Mouse (Mus musculus) myocyte (in vitro differentiated cells): ENCODE results near the gene Mrps23. TPM values are rescaled to one million over a fixed set of nuclear protein-coding genes. Genes with fewer than 3 reads are reported as not detected.

ENCODE experiments used
- H3K27me3 ChIP-seq: one replicate; pipeline ENCODE4 v1.6.1; 2011; ENCODE audit not compliant: control insufficient read depth, insufficient read depth, insufficient read length
- H3K36me3 ChIP-seq: one replicate; pipeline ENCODE4 v1.6.1; 2011; ENCODE audit not compliant: control insufficient read depth, insufficient read depth
- H3K4me2 ChIP-seq: one replicate; pipeline ENCODE4 v1.6.1; 2011; ENCODE audit warnings: low read depth, control low read depth
- H3K4me3 ChIP-seq: one replicate; pipeline ENCODE4 v1.5.1; 2011; ENCODE audit warnings: mild to moderate bottlenecking, control low read depth, moderate library complexity
- H3K79me2 ChIP-seq: one replicate; pipeline ENCODE4 v1.6.1; 2011; ENCODE audit not compliant: control insufficient read depth, insufficient read depth
- H3ac ChIP-seq: one replicate; pipeline ENCODE4 v1.6.1; 2011; ENCODE audit not compliant: control insufficient read depth, insufficient read length
- CEBPB ChIP-seq: IDR thresholded peaks from 2 replicates; pipeline ENCODE4 v1.6.1; 2011; ENCODE audit warnings: mild to moderate bottlenecking, moderate library complexity; ENCODE audit not compliant: poor library complexity, insufficient read depth, severe bottlenecking
- E2F4 ChIP-seq: IDR thresholded peaks from one replicate; pipeline ENCODE4 v1.6.1; 2011; ENCODE audit warnings: mild to moderate bottlenecking, control low read depth, moderate library complexity; ENCODE audit not compliant: insufficient read depth
- MAX ChIP-seq: IDR thresholded peaks from one replicate; pipeline ENCODE4 v1.6.1; 2011; ENCODE audit warnings: low read depth, mild to moderate bottlenecking, control low read depth
- MYOD1 ChIP-seq, 3 experiments: IDR thresholded peaks; one replicate each; pipeline ENCODE4 v1.6.1; 2011; ENCODE audit warnings: control low read depth in 2 of 3, low read depth in 2 of 3, mild to moderate bottlenecking in 2 of 3, moderate library complexity in 1 of 3; ENCODE audit not compliant: insufficient read length in 2 of 3, control insufficient read depth in 1 of 3
- MYOG ChIP-seq, 3 experiments: IDR thresholded peaks; one replicate each; pipeline ENCODE4 v1.6.1; 2011; ENCODE audit warnings: control low read depth in 2 of 3, low read depth in 2 of 3, mild to moderate bottlenecking in 2 of 3; ENCODE audit not compliant: insufficient read length in 2 of 3, control insufficient read depth in 1 of 3, insufficient read depth in 1 of 3
- POLR2A ChIP-seq: IDR thresholded peaks from one replicate; pipeline ENCODE4 v1.6.1; 2011; ENCODE audit warnings: low read depth, mild to moderate bottlenecking, control low read depth, moderate library complexity; ENCODE audit not compliant: insufficient read length
- POLR2AphosphoS2 ChIP-seq: IDR thresholded peaks from one replicate; pipeline ENCODE4 v1.6.1; 2011; ENCODE audit warnings: low read depth, control low read depth; ENCODE audit not compliant: insufficient read length
- REST ChIP-seq: IDR thresholded peaks from one replicate; pipeline ENCODE4 v1.6.1; 2011; ENCODE audit warnings: mild to moderate bottlenecking, control low read depth, moderate library complexity; ENCODE audit not compliant: insufficient read depth, insufficient read length
- SRF ChIP-seq: IDR thresholded peaks from one replicate; pipeline ENCODE4 v1.6.1; 2011; ENCODE audit warnings: low read depth; ENCODE audit not compliant: control insufficient read depth, insufficient read length
- TCF12 ChIP-seq: IDR thresholded peaks from one replicate; pipeline ENCODE4 v1.6.1; 2011; ENCODE audit warnings: mild to moderate bottlenecking, control low read depth; ENCODE audit not compliant: poor library complexity, insufficient read depth, severe bottlenecking
- TCF3 ChIP-seq: IDR thresholded peaks from one replicate; pipeline ENCODE4 v1.6.1; 2011; ENCODE audit warnings: low read depth, control low read depth; ENCODE audit not compliant: insufficient read length
- USF1 ChIP-seq: IDR thresholded peaks from one replicate; pipeline ENCODE4 v1.6.1; 2011; ENCODE audit warnings: low read depth, mild to moderate bottlenecking, control low read depth, moderate library complexity
- polyA plus RNA-seq: library from polyadenylated mRNA; unstranded; fragments of >200 nt; fragmentation: generic; extraction: Trizol; gene quantifications from one replicate; pipeline ENCODE4 v1.2.1, GENCODE M21; 2012; ENCODE audit warnings: missing spikeins

The Mrps23 gene
- polyA plus RNA-seq, 1 experiment = 319 TPM

DNA sequence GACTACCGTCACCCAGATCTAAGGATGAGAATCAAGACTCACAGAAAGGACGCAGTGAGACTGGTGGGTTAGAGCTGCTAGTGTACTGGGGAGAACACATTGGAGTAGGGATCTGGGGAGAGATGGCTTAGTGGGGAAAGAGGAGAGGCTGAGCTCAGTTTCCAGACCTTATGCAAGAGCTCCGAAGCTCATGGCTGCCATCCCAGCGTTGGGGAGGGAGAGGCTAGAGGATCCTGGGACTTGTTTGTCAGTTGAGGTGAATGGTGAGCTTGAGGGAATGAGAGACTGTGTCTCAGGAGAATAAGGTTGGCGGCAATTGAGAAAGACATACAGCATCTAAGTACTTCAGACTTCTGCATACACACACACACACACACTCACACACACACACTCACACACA is 44.4 kb downstream of the Mrps23 start:
- Histone ChIP-seq H3K79me2 (no peaks in the 10 kb centered on the region), H3K4me2 (no peak overlapping the region), H3K27me3 (no peaks in the 10 kb centered on the region), H3K36me3 (no peaks in the 10 kb centered on the region), H3K4me3 (no peak overlapping the region), H3ac (no peak overlapping the region)
- TF ChIP-seq TCF3 (no peak), TCF12 (no peak), SRF (no peak), CEBPB (no peak)

DNA sequence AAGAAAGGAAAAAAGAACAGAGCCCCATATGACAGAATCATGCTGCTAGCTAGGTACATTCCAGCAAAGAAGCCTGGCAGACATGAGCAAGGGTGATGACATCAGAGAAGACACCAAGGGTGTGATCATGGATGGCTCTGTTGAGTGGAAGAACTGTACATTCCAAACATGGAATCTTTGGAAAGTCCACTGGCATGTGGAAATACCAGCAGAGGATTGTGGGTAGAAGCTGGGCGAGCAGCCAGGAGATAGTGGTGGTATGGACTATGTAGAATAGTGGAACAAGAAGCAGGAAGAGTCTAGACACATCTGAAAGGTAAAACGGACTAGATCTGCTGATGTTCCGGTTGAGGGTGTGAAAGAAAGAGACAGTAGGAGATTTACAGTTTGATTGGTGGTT is 46.4 kb downstream of the Mrps23 start:
- Histone ChIP-seq H3ac (no peak overlapping the region), H3K79me2 (no peaks in the 10 kb centered on the region), H3K4me2 (no peak overlapping the region), H3K4me3 (no peak overlapping the region), H3K36me3 (no peaks in the 10 kb centered on the region), H3K27me3 (no peaks in the 10 kb centered on the region)
- TF ChIP-seq POLR2AphosphoS2 = no peak
- TF ChIP-seq POLR2A = no peak
- no peak for TF ChIP-seq MYOG (IDR thresholded peaks at IDR 0.05; ENCODE audit: control insufficient read depth in 1 of 3, insufficient read depth in 1 of 3, insufficient read length in 2 of 3, low read depth in 2 of 3)
- no peak for TF ChIP-seq TCF12
- TF ChIP-seq SRF = no peak
- no peak for TF ChIP-seq TCF3
- TF ChIP-seq MAX = no peak
- TF ChIP-seq E2F4 = no peak
- no peak for TF ChIP-seq MYOD1 (IDR thresholded peaks at IDR 0.05; ENCODE audit: control insufficient read depth in 1 of 3, insufficient read length in 2 of 3, low read depth in 2 of 3)
- TF ChIP-seq REST = no peak
- TF ChIP-seq USF1 = no peak
- TF ChIP-seq CEBPB = no peak

DNA sequence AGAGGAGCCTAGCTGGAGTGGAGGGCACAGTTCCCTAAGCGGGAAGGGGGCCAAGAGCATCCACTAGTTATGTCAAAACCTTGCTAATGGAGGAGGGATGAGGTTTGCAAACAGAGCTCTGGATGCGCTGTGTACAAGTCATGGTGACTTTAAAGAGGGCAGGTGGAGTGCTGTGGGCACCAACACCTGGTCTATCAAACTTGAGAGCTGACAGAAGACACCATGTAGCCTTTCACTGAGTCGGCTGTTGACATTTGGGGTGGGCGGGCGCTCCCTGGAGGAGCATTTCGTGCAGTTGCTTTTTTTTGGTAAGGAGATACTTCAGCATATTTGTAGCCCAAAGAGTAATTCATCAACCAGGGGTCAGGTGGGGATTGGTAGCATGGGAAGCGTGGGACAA is 47.1 kb downstream of the Mrps23 start:
- Histone ChIP-seq H3K4me3 (no peak overlapping the region), H3K4me2 (no peak overlapping the region), H3K27me3 (no peaks in the 10 kb centered on the region), H3K36me3 (no peaks in the 10 kb centered on the region), H3K79me2 (no peaks in the 10 kb centered on the region), H3ac (no peak overlapping the region)
- peak in 2 of 3 experiments; percentile 7 to 57 for TF ChIP-seq MYOD1 (IDR thresholded peaks at IDR 0.05; ENCODE audit: control insufficient read depth in 1 of 3, insufficient read length in 2 of 3, low read depth in 2 of 3)
- TF ChIP-seq MYOG (IDR thresholded peaks at IDR 0.05; ENCODE audit: control insufficient read depth in 1 of 3, insufficient read depth in 1 of 3, insufficient read length in 2 of 3, low read depth in 2 of 3) = peak in 1 of 3 experiments; percentile 69
- TF ChIP-seq USF1 = no peak

DNA sequence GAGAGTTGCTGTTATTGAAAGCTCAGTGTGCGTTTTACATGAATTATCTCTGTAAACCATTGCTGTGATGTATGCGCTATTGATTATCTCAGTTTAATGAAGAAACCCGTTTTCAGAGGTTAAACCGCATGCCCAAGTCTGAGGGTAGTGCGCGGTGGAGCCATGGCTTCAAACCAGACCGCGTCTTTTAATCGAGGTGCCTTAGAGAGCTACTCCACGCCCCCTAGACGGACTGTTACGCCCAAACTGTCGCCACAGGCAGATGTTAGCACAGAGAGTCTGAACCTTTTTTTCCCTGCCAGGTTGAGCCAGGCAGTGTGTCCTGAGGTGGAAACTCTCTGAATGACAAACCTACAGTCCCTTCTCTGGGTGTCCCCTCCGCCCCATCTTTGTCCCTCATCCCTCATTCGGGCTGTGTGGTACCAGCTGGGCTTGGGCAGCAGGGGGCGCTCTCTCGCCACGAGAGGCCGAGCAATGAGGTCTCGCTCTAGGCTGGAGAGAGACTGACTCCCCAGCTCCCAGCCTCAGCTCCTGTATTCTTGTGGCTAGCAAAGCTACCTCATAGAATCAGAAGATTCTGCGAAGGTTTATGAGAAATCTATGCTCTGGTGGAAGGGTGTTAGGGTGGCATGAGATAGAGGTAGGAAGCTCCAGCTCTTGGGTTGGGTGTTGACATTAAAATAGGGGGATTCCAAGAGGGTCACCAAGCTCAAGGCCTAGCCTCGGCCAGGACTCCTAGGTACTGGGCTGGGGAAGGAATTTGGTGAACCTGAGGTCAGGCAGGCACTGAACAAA is 48.0 kb downstream of the Mrps23 start:
- H3K36me3 ChIP-seq = no peaks in the 10 kb centered on the region
- peak in 1 of 3 experiments; percentile 23 for TF ChIP-seq MYOG (IDR thresholded peaks at IDR 0.05; ENCODE audit: control insufficient read depth in 1 of 3, insufficient read depth in 1 of 3, insufficient read length in 2 of 3, low read depth in 2 of 3)
- no peak for TF ChIP-seq E2F4
- H3K79me2 ChIP-seq = no peaks in the 10 kb centered on the region
- H3K27me3 ChIP-seq = no peaks in the 10 kb centered on the region
- H3K4me3 ChIP-seq = no peak overlapping the region
- H3K4me2 ChIP-seq = peak overlapping the region; percentile 36
- H3ac ChIP-seq = no peak overlapping the region

DNA sequence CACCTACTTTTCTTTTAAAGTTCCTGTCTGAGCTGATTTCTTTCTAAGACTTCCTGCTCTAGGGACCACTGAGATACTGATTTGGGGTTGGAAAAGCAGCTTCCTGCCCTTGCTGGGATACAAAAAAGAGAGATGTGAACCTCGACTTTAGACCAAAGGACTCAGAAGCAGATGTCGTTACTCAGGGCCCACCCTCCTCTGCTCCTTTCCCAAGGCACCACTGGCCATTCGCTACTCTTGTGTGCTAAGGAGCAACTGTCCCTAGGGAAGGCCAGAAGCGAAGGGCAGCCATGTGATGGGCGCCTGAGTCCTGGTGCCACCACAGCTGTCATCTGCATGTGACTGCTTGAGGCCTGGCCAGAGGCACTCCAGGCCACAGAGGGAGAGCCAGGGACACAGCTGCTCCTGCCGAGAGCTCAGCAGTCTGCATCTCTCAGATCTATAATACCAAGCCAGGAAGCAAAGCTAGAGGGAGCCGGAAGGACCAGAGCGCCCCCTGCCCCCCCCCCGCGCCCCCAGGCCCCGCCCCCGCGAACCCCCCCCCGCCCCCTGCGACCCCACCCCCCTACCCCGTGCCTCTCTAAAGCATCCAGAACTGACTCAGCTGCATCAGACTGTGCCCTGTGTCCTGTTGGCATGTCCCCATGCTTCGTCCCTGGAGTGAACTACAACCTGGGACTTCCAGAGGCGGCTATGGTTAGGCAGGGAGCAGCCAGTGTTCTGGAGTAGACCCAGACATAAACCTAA is 48.8 kb downstream of the Mrps23 start:
- Histone ChIP-seq H3K4me3 (no peak overlapping the region), H3ac (no peak overlapping the region), H3K36me3 (no peaks in the 10 kb centered on the region), H3K27me3 (no peaks in the 10 kb centered on the region), H3K4me2 (peak overlapping the region; percentile 64), H3K79me2 (no peaks in the 10 kb centered on the region)
- TF ChIP-seq TCF3 (peak; percentile 94), MYOD1 (IDR thresholded peaks at IDR 0.05; ENCODE audit: control insufficient read depth in 1 of 3, insufficient read length in 2 of 3, low read depth in 2 of 3) (peak; percentile 87 to 98 (median 97)), E2F4 (no peak), MYOG (IDR thresholded peaks at IDR 0.05; ENCODE audit: control insufficient read depth in 1 of 3, insufficient read depth in 1 of 3, insufficient read length in 2 of 3, low read depth in 2 of 3) (peak; percentile 100), POLR2A (peak; percentile 35), CEBPB (no peak), SRF (no peak), MAX (no peak), TCF12 (peak; percentile 97)
